Mouse (Mus musculus) brain, embryonic 18.5 days (tissue): ENCODE data around the gene Rnf10.

Source experiments
- DNase-seq: peaks from one replicate; pipeline ENCODE4 v3.0.0-alpha.2; 2012; ENCODE audit warnings: low read depth, low spot score

The Rnf10 gene

DNA sequence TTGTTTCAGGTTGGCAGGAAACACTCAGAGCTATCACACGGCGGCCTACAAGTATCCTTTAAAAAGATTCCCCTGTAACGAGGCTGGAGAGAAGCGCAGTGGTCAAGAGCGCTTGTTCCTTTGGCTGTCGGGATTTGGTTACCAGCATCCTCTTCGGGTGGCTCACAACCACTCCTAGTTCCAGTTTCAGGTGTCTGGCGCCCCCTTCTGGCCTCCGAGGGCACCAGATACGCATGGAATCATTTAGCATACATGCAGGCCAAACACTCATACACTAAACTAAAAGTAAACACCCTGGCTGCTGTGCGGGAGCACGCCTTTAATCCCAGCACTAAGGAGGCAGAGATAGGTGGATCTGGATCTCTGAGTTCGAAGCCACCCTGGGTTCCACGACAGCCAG, 3.3 kb upstream of the Rnf10 start:
- DNase-seq, result no peak

DNA sequence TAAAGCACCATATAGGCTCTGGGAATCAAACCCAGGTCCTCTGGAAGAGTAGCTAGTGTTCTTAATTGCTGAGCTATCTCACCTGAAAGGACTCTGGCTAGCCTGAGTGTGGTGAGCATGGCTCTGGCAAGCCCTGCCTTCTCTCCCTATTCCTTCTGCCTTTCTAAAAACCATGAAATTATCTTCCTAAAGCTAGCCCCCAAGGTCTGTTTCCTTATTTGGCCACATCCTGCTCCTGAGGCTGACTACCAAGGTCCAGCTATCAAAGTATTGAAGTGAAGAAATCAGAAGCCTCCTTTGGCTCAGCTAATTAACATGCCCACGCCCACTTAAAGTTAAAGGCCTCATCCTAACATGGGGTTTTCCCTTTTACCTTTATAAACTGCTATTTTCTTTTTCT, 2.1 kb upstream of the Rnf10 start:
- no peak for DNase-seq

DNA sequence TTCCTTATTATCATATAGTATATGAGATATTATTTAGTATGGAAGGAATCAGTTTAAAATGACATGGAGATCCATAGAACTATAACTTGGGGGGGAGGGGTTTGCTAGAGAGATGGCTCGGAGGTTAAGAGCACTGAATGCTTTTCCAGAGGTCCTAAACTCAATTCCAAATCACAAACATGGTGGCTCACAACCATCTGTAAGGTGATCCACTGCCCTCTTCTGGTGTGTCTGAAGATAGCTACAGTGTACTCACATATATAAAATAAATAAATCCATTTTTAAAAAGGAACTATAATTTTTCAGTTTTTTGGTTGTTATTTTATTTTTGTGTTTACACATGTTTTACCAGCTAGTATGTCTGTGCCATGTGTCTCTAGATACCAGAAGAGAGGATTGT, 1.7 kb upstream of the Rnf10 start:
- DNase-seq, result no peak

DNA sequence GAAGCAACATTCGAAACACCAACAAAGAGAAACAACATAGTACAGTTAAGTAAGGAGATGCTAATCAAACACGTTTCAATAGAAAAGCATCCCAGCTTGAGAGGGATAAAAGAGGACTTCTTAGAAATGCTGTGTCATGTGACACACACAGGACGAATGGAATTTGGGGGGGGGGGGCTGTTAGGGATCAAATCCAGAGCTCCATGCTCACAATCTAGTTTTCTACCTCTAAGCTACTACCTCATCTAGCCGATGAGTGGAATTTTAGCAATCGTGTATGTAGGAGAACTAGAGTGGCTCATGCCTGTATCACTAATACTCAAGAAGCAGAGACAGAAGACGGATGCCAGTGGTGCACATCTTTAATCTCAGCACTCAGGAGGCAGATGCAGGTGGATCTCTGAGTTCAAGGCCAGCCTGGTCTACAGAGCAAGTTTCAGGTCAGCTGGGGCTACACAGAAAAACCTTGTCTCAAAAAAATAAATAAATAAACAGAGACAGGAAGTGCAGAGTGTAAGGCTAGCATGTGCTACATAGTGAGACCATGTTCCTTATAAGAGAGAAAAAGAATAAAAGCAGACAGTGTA, 944 bp upstream of the Rnf10 start:
- no peak for DNase-seq

DNA sequence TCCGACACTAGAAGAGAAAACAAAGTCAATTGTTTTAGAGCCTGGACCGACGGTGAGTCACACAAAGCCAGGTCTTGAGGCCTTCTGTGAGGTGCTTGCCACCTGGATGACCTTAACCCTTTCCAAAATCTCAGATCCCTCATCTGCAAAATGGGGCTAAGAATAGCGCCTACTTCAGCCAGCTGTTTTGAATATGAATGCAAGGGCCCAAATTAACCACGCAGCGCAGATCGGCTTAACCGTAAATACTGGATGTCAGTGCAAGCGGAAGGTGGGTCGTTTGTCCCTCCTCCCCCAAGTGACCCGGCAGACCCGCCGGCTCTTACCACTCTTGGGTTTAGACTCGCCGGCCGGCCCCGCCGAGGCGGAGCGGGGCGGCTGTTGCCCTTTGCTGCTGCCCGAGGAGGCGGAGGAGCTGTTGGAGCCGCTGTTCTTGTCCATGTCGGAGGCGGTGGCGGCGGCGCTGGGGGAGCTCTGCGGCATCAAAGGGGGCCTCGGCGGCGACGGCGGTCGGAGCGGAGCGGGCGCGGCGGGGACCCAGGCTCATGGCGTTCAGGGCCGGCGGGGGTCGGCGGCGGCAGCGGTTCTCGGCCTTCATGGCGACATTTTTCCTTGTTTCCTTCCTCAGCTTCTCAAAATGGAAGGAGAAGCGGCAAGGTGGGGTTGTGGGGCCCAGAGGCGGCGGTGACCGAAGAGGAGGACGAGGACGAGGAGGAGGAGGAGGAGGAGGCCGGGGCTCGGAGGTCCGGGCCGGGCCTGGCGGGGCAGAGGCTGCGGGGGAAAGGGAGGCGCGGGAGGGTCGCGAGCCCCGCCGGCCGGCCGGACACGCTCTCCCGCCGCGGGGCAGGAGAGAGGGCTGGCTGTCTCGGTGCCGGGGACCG, 527 bp downstream of the Rnf10 start:
- DNase-seq, result no peak

DNA sequence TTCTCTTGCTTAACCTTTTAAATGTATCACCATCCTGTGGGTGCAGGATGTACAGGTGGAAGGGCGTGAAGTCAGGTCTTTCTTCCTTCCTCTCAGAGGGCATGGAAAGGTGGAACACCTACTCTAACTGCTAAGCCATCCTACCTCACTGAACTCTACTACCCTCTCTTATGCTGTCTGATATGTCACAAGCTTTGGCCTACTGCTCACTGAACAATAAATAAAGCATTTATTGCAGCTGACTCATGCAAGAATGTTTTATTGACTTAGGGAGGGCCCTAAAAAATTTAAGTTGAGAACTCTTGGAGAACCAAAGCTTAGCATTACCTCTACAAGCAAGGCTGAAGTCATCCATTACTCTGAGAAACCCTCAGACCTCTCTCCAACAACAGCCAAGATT, 2.7 kb downstream of the Rnf10 start:
- no peak for DNase-seq

DNA sequence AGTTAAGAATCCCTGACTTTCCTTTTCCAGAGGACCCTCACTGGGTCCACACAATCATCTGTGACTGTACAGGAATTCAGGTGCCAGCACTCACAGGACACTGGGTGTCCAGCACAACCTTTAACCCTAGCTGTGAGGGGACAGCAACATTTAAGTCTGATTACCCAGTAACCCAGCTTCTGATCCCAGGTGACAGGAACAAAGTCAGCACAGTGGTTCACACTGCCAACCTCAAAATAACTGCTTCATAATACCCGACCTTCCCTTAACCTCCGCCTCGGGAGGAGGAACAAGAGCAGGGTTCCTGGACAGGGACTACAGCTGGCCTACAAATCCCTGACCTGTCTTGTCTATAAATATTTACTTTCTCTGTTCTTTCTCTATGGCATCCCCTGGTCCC, 4.4 kb downstream of the Rnf10 start:
- no peak for DNase-seq

DNA sequence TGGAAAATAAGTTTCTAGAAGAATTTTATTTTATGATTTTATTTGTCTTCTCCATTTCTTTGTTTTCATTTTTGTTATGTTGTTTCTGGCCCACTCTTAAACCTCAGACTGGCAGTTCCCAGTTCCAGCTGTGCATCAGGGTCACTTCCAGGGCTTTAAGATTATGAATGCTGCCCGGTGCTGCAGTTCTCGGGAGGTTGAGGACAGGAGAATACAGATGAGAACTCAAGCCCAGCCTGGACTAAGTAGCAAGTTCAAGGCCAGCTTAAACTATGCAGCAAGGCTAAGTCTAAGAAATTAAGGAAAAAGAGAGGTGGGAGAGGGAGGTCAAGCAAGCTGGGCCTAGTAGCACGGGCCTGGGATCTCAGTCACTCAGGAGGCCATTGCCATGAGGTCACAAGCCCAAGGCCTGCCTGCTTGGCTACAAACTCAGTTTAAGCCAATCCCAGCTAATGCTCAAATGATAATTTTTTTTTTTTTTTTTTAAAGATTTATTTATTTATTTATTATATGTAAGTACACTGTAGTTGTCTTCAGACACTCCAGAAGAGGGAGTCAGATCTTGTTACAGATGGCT, 5.1 kb downstream of the Rnf10 start:
- no peak for DNase-seq

DNA sequence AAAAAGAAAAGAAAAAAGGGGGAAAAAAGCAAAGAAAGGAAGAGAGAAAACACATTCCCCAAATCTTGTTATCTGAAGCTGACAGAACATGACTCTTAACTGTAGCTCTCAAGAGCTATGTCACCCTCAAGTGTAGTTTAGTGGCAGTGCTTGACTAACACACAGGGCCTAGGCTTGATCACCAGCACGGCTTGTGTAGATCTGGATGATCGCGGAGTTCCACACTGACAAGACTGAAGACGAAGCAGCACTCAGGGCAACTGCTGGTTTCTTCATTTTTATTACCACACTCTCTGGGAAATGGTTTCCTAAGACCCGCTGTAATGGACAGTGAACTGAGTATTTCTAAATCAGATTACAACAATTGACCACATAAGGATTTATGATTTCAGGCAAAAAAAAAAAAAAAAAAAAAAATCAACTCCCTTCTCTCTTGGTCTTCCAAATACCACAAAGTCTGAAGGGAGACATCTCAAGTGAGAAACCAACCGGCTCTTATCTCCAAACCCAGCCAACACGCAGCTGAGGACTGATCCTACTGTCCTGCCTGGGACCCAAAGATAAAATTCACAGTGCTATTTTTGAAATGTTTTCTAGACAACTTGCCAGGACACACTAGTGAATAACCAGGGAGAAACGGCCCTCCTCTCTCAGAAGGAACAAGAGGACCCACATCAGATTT, 5.8 kb downstream of the Rnf10 start:
- no peak for DNase-seq

DNA sequence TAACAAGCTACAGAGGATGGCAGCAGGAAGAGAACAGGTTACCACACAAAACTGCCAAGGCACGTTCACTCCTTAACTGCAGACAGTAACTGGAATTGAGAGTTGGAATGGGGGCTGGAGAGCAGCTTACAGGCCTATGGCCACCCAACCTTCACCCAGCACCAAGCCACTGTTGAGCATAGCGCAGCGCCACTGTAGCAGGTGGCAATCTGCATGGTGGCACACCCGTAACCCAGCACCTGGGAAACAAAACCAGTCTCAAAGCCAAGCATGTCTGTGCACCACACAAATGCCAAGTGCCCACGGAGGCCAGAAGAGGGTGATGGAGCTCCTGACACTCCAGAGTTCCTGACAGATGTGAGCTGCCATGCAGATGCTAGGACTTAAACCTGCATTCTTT, 6.4 kb downstream of the Rnf10 start:
- no peak for DNase-seq

DNA sequence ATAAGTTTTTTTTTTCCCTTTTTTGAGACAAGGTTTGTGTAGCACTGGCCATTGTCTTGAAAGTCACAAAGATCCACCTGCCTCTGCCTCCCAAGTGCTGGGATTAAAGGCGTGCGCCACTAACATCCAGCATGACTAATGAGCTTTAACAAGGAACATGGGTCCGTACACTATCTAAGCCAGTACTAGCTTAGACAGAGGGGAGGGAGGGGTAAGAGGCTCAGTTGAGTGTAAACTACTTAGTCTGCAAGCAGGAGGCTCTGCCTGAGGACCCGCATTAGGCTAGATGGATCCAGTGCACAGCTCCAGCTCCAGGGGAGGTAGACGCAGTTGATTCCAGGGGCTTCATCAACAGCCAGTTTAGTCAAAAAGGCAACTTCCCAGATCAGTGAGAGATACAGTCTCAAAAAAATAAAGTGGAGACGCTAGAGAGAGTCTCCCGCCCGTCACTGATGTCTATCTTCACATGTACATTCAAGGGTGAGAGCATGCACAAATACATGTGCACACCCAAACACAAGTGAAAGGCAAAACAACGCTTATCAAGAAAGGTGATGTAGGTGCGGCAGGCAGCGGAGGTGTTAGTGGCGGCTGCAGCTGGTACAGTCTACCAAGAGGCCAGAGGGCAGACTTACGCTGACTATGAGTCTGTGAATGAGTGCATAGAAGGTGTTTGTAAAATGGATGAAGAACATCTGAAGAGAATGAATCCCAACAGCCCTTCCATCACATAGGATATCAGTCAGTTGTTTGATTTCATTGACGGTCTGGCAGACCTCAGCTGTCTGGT, 10.0 kb downstream of the Rnf10 start:
- DNase-seq, result no peak

DNA sequence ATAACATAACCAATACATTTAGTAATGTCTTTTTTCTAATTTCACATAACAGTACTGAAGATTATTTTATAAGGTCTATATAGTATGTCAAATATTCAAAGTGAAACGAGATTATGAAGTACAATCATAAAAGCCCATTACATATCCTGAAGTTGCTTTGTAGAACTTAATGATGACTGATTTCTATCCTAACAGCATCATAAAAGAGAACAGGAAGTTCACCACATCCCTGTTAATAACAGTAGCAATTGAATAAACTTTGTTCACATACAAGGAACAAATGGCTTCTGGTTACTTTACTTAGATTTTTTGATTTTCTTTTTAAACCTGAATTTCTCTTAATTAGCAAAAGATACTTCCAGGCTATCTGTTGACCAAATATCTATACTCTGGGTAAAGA, 10.8 kb downstream of the Rnf10 start:
- no peak for DNase-seq

DNA sequence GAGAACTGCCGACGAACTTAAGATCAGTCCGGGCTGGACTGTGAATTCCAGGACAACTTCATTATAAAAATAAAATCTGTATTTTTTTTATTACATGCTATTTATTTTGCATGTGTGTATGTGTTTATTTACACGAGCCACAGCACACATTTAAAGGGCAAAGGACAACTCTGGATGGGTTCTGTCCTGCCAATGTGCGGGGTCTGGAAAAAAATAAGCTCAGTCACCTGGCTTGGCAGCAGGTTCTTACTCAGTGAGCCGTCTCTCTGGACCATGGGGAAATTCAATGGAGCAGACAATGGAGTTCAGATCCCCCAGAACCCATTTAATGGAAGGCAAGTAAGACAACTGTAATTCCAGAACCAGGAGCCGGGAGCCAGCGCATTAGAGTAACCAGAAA, 11.6 kb downstream of the Rnf10 start:
- DNase-seq, result no peak

DNA sequence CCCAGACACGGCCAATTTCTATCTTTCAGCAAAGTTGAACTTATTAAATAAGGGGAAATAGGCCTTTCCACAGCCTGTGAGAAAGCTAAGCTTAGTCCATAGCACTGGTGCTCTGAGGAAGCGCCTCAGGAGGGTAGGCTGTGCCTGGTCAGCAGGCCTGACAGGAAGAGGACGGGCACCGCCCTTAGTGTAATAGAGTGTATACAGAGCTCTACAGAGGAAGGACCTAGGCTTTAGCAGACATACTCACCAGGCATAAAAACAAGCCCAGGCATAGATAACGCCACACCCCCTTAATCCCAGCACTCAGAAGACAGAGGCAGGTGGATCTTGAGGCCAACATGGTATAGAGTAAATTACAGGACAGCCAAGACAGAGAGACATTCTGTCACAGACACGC, 12.3 kb downstream of the Rnf10 start:
- DNase-seq, result no peak

DNA sequence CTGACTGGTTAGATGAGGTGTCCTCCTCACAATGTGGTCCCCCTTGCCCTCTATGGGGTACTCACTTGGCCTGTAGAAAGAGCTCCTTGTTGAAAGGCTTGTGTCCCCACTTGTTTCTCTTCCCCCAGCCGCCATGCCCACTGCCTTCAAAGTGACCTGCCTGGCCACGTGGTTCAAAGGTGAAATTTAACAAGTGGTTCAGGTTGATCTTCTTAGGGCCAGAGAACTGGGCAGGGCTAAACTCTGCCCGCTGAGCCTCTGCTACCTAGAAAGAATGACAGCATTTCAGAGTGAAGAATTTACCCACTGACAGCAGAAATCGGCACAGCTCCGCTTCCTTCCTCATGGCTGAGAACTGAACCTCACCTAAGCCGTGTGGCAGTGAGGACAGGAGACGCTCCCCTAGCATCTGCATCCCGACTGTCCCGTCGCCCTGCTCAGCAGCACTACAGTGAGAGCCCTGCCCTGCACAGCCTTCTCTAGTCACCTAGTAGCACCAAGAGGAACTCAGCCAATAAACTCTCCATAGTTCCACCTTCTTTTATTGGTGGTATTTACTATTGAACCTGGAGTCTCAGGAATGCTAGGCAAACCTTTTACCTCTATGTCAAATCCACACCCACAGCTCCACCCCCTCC, 15.7 kb downstream of the Rnf10 start:
- DNase-seq, result no peak

DNA sequence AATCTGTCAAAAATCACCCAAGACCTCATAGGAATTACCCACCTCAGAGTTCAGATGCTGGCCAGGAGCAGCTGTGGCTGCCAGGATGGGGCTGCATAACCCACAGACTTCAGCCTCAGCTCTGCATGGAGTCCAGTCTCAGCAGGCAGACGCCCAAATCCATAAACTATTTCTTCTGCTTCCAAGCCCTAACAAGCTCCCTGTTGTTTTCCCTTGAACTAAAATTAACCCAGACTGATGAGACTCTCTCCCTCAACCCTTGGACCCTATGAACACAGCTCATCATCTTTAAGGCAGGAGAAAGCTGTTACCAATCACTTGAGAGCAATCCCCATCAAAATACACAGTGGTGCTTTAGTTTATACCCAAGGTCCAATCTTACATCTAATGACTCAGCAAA, 17.2 kb downstream of the Rnf10 start:
- no peak for DNase-seq

DNA sequence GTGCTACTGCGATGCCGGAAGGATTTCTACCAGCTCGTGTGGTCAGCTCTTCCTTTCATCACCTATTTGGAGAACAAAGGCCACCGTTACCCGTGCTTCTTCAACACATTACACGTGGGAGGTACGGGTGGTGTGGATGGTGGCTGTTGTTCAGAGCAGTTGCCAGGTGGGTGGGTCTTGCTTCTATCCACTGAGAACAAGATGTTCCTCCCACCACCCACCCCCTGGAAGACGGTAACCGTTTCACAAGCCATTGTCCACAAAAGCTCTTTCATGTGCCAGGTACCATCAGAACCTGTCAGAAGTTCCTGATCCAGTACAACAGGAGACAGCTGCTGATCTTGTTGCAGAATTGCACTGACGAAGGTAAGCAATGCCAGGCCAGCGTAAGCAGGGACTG, 32.5 kb downstream of the Rnf10 start:
- no peak for DNase-seq

DNA sequence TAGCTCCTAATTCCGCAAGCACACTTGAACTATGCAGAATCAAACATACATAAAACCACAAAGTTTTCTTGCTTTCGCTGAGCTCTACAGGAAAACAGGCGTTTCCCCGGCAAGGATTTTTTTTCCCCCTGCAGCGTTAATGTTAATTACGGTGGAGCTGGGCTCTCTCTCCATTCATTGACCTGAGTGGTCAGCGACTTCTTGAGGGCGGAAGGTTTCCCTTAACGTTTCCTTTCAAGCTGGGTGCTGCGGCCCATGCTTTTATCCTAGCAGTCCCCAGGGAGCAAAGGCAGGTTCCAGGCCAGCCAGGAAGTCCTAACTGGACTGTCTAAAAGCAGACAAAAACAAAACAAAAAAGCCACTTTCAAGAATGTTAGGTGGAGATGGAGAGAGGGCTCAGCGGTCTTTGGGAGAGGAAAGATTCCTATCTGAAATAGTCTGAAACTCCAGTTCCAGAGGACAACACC, 33.9 kb downstream of the Rnf10 start:
- DNase-seq, result no peak

DNA sequence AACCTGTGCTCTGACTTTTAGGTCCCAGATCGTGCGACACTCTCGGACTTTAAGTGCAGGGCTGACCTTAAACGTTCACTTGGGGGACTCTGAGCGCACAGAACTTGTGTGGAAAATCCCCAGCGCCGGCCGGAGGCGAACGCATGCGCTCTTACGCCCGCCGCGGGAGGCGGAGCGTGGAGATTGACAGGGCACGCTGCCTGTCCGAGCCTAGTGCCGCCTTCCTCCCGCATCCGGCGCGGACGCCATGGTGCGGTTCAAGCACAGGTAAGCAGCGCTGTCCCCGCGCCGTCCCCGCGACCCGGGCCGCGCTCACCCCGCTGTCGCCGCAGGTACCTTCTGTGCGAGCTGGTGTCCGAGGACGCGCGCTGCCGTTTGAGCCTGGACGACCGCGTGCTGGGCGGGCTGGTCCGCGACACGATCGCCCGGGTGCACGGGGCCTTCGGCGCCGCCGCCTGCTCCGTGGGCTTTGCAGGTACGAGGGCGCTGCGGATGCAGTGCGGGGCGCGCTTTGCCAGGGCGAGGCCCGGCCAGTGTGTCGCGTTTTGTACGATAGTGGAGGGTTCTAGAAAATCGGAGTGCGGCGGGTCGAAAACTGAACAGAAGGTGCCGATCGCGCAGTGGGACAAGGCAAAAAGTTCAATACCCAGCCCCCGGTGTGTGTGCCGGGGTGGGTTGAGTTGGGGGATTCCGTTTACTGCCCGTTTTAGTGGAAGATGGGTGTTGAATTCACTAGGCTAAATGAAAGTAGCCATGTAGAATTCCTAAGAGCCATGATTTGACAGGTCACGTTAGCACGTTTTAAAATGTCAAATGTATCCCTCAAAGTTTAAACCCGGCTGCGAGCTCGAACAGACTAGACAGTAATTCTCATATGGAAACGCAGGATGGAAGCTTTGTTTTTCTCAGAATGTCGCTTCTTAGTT, 34.6 kb downstream of the Rnf10 start:
- DNase-seq, result peak; percentile 67

DNA sequence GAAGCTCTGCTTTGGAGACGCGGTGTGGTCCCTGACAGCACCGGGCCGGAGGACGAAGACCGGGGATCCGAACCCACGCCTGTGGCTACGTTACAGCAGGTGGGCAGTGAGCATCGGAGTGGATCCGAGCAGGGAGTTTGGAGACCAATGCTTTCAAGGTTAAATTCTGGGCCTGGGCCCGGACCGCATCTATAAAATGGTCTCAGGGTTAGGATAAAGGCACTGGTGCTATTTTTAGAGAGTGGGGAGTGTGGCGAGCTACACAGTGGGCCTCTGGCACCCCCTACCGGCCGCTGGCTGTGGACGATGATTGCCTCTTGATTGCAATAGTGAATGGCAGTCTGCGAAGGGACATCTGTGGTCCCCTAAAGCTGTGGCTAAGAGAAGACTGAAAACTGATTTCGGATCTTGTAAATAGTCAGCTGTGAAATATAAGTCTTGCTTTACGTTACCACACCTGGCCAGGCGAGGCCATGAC, 36.9 kb downstream of the Rnf10 start, which contains the start of gene Pop5:
Pop5 (plus strand) TSS at position 51 of the 478 bp plus-strand sequence.
- DNase-seq, result peak; percentile 66
